Mouse (Mus musculus) lung, adult 2 months (tissue): ENCODE data around the gene Ppargc1a.

Experiments used
- CTCF ChIP-seq: fragments of 200-500 bp; IDR thresholded peaks from 2 replicates; pipeline ENCODE4 v1.5.1; 2011; ENCODE audit warnings: mild to moderate bottlenecking, low read length, control low read depth; ENCODE audit not compliant: insufficient read depth
- POLR2A ChIP-seq: fragments of 200-500 bp; IDR thresholded peaks from 2 replicates; pipeline ENCODE4 v1.6.1; 2011; ENCODE audit warnings: low read depth, mild to moderate bottlenecking, control low read depth, low read length, borderline replicate concordance; ENCODE audit errors: extremely low read depth

DNA sequence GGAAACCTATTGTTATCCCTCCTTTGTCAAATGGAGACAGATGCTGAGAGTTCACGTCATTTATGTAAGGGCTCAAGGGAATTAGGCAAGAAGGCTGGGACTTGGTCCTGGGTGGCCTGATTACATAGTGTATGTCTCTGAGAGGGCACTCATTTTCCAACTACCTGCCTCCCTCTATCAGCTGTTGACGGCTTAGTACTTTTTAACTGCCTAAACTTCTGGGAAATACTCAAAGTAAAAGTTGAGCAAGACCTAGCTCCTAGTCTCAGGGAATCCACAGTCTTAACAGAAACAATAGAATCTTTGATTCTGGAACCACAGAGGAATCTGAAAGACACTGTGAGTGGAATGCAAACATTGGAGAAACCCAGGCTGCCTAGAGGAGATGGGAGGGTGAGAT lies 6.2 kb upstream of the Ppargc1a start:
- TF ChIP-seq CTCF (no peak), POLR2A (no peak)
